Mouse (Mus musculus) midbrain, embryonic 11.5 days (tissue): Measurements from ENCODE around the gene Tax1bp3. TPM values are rescaled to one million over a fixed set of nuclear protein-coding genes. Genes with fewer than 3 reads are reported as not detected.

Source experiments
- ATAC-seq: fragments of 200-750 bp; cut with Nextera tagmentation; 2 replicates; pipeline ENCODE4 v1.8.0; 2017; ENCODE audit warnings: moderate TSS enrichment, moderate library complexity; ENCODE audit not compliant: low FRiP score
- DNase-seq: peaks from one replicate; pipeline ENCODE4 v3.0.0; 2015; ENCODE audit warnings: low spot score; ENCODE audit errors: missing footprints
- H3K27ac ChIP-seq: fragments of 300-500 bp; sonication (generic); 2 replicates; pipeline ENCODE4 v1.5.1; 2014; ENCODE audit warnings: low read depth, low read length
- H3K27me3 ChIP-seq: fragments of 300-500 bp; sonication (generic); 2 replicates; pipeline ENCODE4 v1.6.1; 2014; ENCODE audit warnings: mild to moderate bottlenecking, low read length, moderate library complexity, mixed read lengths; ENCODE audit not compliant: control insufficient read depth, insufficient read depth
- H3K36me3 ChIP-seq: fragments of 300-500 bp; sonication (generic); 2 replicates; pipeline ENCODE4 v1.6.1; 2014; ENCODE audit warnings: mild to moderate bottlenecking, low read length, moderate library complexity, mixed read lengths; ENCODE audit not compliant: control insufficient read depth, insufficient read depth
- H3K4me1 ChIP-seq: fragments of 300-500 bp; sonication (generic); 2 replicates; pipeline ENCODE4 v1.6.1; 2014; ENCODE audit warnings: low read length; ENCODE audit not compliant: control insufficient read depth, insufficient read depth
- H3K4me2 ChIP-seq: fragments of 300-500 bp; sonication (generic); 2 replicates; pipeline ENCODE4 v1.6.1; 2014; ENCODE audit warnings: mild to moderate bottlenecking, moderate library complexity
- H3K4me3 ChIP-seq: fragments of 300-500 bp; sonication (generic); 2 replicates; pipeline ENCODE4 v1.5.1; 2014; ENCODE audit warnings: low read depth, low read length
- H3K9ac ChIP-seq: fragments of 300-500 bp; sonication (generic); 2 replicates; pipeline ENCODE4 v1.6.1; 2014; ENCODE audit warnings: low read length
- H3K9me3 ChIP-seq: fragments of 300-500 bp; sonication (generic); 2 replicates; pipeline ENCODE4 v1.6.1; 2016; ENCODE audit warnings: low read length; ENCODE audit not compliant: control insufficient read depth
- WGBS: fragments of 180-500 bp; shearing (Covaris S2); extraction: QIAGEN DNeasy Blood & Tissue Kit; methylation state at CpG from one replicate; pipeline ENCODE4 v1.1.7; 2014; 5-methylcytosine and 5-hydroxymethylcytosine counted together
- polyA plus RNA-seq: library from polyadenylated mRNA; unstranded; fragments of >200 nt; fragmentation: Nextera tagmentation; extraction: Ambion mirVana; gene quantifications from 2 replicates; pipeline ENCODE4 v1.2.1, GENCODE M21; 2014

Gene Tax1bp3
- polyA plus RNA-seq, 1 experiment from 2014 or later: 183 TPM

DNA sequence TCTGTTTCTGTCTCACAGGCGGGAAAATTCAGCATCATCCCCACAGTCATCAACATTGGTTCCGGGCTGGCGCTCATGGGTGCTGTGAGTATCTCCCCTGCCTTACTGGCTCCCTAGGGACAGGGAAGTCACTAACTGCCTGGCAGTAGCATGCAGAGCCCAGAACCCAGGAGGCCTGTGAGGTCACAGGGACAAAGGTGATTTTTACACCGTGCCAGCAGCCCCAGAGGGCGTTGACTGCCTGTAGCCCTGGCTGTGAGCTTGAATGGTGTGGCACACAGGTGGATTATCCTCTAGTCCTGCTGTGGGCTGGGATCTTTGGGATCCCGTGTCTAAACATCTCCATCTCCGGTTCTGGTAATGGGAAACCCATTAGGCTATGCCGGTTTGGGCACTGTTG, 8.8 kb upstream of the Tax1bp3 start:
- no peak overlapping the region for H3K27ac ChIP-seq

DNA sequence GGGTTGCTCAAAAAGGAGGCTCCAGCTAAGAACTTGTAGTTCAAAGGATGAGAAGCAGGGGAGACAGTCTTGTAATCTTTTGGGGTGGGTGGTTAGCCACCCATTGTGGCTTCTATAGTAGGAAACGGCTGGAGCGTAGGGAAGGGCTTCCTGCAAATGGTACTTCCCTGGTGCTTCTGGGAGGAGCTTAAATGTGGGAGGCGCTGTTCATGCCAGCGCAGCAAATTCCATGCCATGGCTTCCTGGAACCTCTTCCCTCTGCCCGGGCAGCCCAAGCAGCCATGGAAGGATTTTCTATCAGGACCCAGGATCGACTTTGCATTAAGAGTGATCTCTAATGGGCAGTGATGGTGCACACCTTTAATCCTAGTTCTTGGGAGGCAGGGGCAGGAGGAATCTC, 8.3 kb upstream of the Tax1bp3 start:
- Histone ChIP-seq H3K9ac (no peak overlapping the region), H3K4me1 (no peaks in the 10 kb centered on the region), H3K27ac (no peak overlapping the region), H3K9me3 (no peaks in the 10 kb centered on the region), H3K36me3 (no peaks in the 10 kb centered on the region), H3K4me2 (no peak overlapping the region), H3K27me3 (no peaks in the 10 kb centered on the region), H3K4me3 (no peak overlapping the region)
- DNase-seq (no peak), ATAC-seq (no peak)
- 73% methylated on average over 6 of the region's 6 CpGs for WGBS

More for the DNA sequence above, 8.8 kb upstream of the Tax1bp3 start:
- Histone ChIP-seq H3K9me3 (no peaks in the 10 kb centered on the region), H3K36me3 (no peaks in the 10 kb centered on the region), H3K27me3 (no peaks in the 10 kb centered on the region), H3K9ac (no peak overlapping the region), H3K4me1 (no peaks in the 10 kb centered on the region), H3K4me2 (no peak overlapping the region), H3K4me3 (no peak overlapping the region)
- WGBS: 81% methylated on average over 8 of the region's 8 CpGs
- no peak for DNase-seq
- ATAC-seq: no peak

GRCm38 (mm10) chr11:73169231-73169630, 7.7 kb upstream of the Tax1bp3 start:
- 45% methylated on average over 4 of the region's 4 CpGs for WGBS
- no peak overlapping the region for H3K4me2 ChIP-seq
- H3K9me3 ChIP-seq: no peaks in the 10 kb centered on the region
- no peak overlapping the region for H3K9ac ChIP-seq
- H3K4me1 ChIP-seq: no peaks in the 10 kb centered on the region
- no peak overlapping the region for H3K27ac ChIP-seq
- H3K36me3 ChIP-seq: no peaks in the 10 kb centered on the region
- DNase-seq (peak; percentile 92), ATAC-seq (peak; percentile 62; the same call in 1 of the 2 replicates)
- H3K27me3 ChIP-seq: no peaks in the 10 kb centered on the region
- no peak overlapping the region for H3K4me3 ChIP-seq

DNA sequence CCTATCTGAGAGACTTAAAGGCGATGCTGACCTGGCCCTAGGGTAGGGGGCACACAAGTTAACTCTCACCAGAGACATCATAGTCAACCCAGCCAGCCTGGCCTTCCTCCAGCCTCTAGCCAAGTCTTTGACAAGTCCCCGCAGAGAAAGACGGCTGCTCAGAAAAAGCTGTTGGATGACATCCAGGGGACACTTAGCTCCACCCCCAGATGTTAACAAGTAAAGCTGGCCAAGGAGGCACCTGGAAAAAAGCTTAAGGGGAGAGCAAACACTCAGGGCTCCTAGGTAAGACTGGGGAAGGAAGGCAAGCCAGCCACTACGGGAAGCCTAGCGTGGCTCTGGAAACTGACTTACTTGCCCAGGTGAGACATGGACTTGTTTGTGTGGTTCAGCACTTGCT, 4.7 kb upstream of the Tax1bp3 start:
- Histone ChIP-seq H3K4me3 (no peak overlapping the region), H3K27me3 (no peaks in the 10 kb centered on the region), H3K4me1 (peaks cover 5% of the 10 kb centered on the region; the same call in 1 of the 2 replicates), H3K27ac (no peak overlapping the region), H3K9ac (no peak overlapping the region), H3K36me3 (no peaks in the 10 kb centered on the region), H3K9me3 (no peaks in the 10 kb centered on the region), H3K4me2 (no peak overlapping the region)
- WGBS: 81% methylated on average over 5 of the region's 5 CpGs
- no peak for ATAC-seq
- DNase-seq: no peak

- DNase-seq (peak; percentile 75), ATAC-seq (no peak)
- H3K4me2 ChIP-seq: peak overlapping the region; percentile 77
- no peaks in the 10 kb centered on the region for H3K36me3 ChIP-seq
- peak overlapping the region; percentile 95 for H3K4me3 ChIP-seq
- peaks cover 5% of the 10 kb centered on the region; the same call in 1 of the 2 replicates for H3K4me1 ChIP-seq
- H3K9me3 ChIP-seq: no peaks in the 10 kb centered on the region
- 50% methylated on average over 8 of the region's 8 CpGs for WGBS
- H3K9ac ChIP-seq: peak overlapping the region; percentile 91
- H3K27me3 ChIP-seq: no peaks in the 10 kb centered on the region
- no peak overlapping the region for H3K27ac ChIP-seq
Observed at GRCm38 (mm10) chr11:73175612-73176011, 1.3 kb upstream of the Tax1bp3 start.

- 1% methylated on average over 15 of the region's 15 CpGs for WGBS
- Histone ChIP-seq H3K27ac (no peak overlapping the region; the same call in 1 of the 2 replicates), H3K9ac (peak overlapping the region; percentile 91), H3K4me3 (peak overlapping the region; percentile 95), H3K9me3 (no peaks in the 10 kb centered on the region), H3K36me3 (no peaks in the 10 kb centered on the region), H3K27me3 (no peaks in the 10 kb centered on the region), H3K4me2 (peak overlapping the region; percentile 77), H3K4me1 (peaks cover 5% of the 10 kb centered on the region; the same call in 1 of the 2 replicates)
- no peak for DNase-seq
- no peak for ATAC-seq
Observed at GRCm38 (mm10) chr11:73176186-73176585, 697 bp upstream of the Tax1bp3 start.

GRCm38 (mm10) chr11:73177509-73177875, 609 bp downstream of the Tax1bp3 start:
- Histone ChIP-seq H3K9ac (peak overlapping the region; percentile 76), H3K4me2 (peak overlapping the region; percentile 67), H3K27me3 (no peaks in the 10 kb centered on the region), H3K4me3 (peak overlapping the region; percentile 95), H3K27ac (peak overlapping the region; percentile 87), H3K4me1 (peaks cover 5% of the 10 kb centered on the region; the same call in 1 of the 2 replicates), H3K9me3 (no peaks in the 10 kb centered on the region), H3K36me3 (no peaks in the 10 kb centered on the region)
- DNase-seq: peak; percentile 96
- no peak; the same call in 1 of the 2 replicates for ATAC-seq
- WGBS: under 1% methylated on average over 12 of the region's 28 CpGs

- Histone ChIP-seq H3K4me1 (peaks cover 5% of the 10 kb centered on the region; the same call in 1 of the 2 replicates), H3K9me3 (no peaks in the 10 kb centered on the region), H3K4me2 (peak overlapping the region; percentile 67), H3K36me3 (no peaks in the 10 kb centered on the region), H3K27me3 (no peaks in the 10 kb centered on the region), H3K4me3 (peak overlapping the region; percentile 95), H3K27ac (peak overlapping the region; percentile 87; the same call in 1 of the 2 replicates), H3K9ac (peak overlapping the region; percentile 76)
- 2% methylated on average over 2 of the region's 2 CpGs for WGBS
- ATAC-seq: no peak
- DNase-seq: no peak
Observed at GRCm38 (mm10) chr11:73177895-73178294, 1.0 kb downstream of the Tax1bp3 start.

- Histone ChIP-seq H3K36me3 (peaks cover 8% of the 10 kb centered on the region; the same call in 1 of the 2 replicates), H3K27me3 (no peaks in the 10 kb centered on the region), H3K27ac (no peak overlapping the region), H3K9ac (no peak overlapping the region), H3K4me1 (no peaks in the 10 kb centered on the region), H3K4me2 (no peak overlapping the region), H3K4me3 (no peak overlapping the region), H3K9me3 (no peaks in the 10 kb centered on the region)
- no peak for DNase-seq
- WGBS: 93% methylated on average over 10 of the region's 10 CpGs
- ATAC-seq: no peak
Observed at GRCm38 (mm10) chr11:73185872-73186615, 9.2 kb downstream of the Tax1bp3 start.
